Mouse (Mus musculus) heart, adult 2 months (tissue): ENCODE measurements around the gene Prune1. TPM values are rescaled to one million over a fixed set of nuclear protein-coding genes. Genes with fewer than 3 reads are reported as not detected.

ENCODE experiments used
- DNase-seq, 2 experiments: peaks; one replicate each; pipeline ENCODE4 v3.0.0; 2021
- H3K27ac ChIP-seq: fragments of 200-600 bp; 2 replicates; pipeline ENCODE4 v1.8.1; 2022
- H3K27me3 ChIP-seq: fragments of 200-500 bp; 2 replicates; pipeline ENCODE4 v1.6.1; 2012; ENCODE audit warnings: mild to moderate bottlenecking, low read length, inconsistent platforms, mixed read lengths; ENCODE audit not compliant: control insufficient read depth, insufficient read depth
- H3K36me3 ChIP-seq: fragments of 200-500 bp; 2 replicates; pipeline ENCODE4 v1.6.1; 2012; ENCODE audit warnings: low read length, inconsistent platforms; ENCODE audit not compliant: control insufficient read depth, insufficient read depth
- H3K4me1 ChIP-seq: fragments of 200-500 bp; 2 replicates; pipeline ENCODE4 v1.6.1; 2011; ENCODE audit warnings: low read length; ENCODE audit not compliant: control insufficient read depth, insufficient read depth
- H3K4me3 ChIP-seq: fragments of 200-600 bp; 2 replicates; pipeline ENCODE4 v1.8.1; 2022
- H3K79me2 ChIP-seq: fragments of 200-500 bp; replicated peaks from 2 replicates; pipeline ENCODE4 v1.6.1; 2012; ENCODE audit warnings: mild to moderate bottlenecking, inconsistent platforms, low read length, moderate library complexity, mixed read lengths; ENCODE audit not compliant: control insufficient read depth, insufficient read depth
- H3K9ac ChIP-seq: fragments of 200-500 bp; 2 replicates; pipeline ENCODE4 v1.6.1; 2012; ENCODE audit warnings: low read depth, mild to moderate bottlenecking, control low read depth, inconsistent platforms, low read length, mixed read lengths
- CTCF ChIP-seq: fragments of 200-600 bp; IDR thresholded peaks from 2 replicates; pipeline ENCODE4 v1.8.1; 2022; ENCODE audit warnings: antibody characterized with exemption, mild to moderate bottlenecking, moderate library complexity
- EP300 ChIP-seq: fragments of 200-500 bp; IDR thresholded peaks from 2 replicates; pipeline ENCODE4 v1.6.1; 2011; ENCODE audit warnings: low read depth, low read length, control low read depth; ENCODE audit not compliant: insufficient read depth
- POLR2A ChIP-seq: fragments of 200-500 bp; IDR thresholded peaks from 2 replicates; pipeline ENCODE4 v1.6.1; 2011; ENCODE audit warnings: mild to moderate bottlenecking, low read depth, low read length, control low read depth; ENCODE audit not compliant: insufficient read depth
- WGBS: fragments of 180-500 bp; shearing (Covaris S2); methylation state at CpG from one replicate; pipeline ENCODE4 v1.1.7; 2018; 5-methylcytosine and 5-hydroxymethylcytosine counted together
- intact Hi-C: fragments of 180-260 bp; cut with DNase I; formaldehyde crosslinking; loops from one replicate; pipeline ENCODE4 v1.15.1; 2025
- polyA plus RNA-seq: library from polyadenylated mRNA; depleted of rRNA; stranded (reverse); fragments of >200 nt; gene quantifications from 2 replicates; pipeline ENCODE4 v1.2.3, GENCODE M21; 2012
- total RNA-seq, 2 experiments: library from RNA; stranded (reverse); gene quantifications; 2 replicates each; pipeline ENCODE4 v1.2.3; 2021

Gene Prune1
- total and polyA plus RNA-seq, 3 experiments, result 23.4 to 28.4 (median 26.1) TPM

GRCm38 (mm10) chr3:95285390-95285789 is 3.5 kb upstream of the Prune1 start:
- Histone ChIP-seq H3K4me3 (no peak overlapping the region), H3K79me2 (no peaks in the 10 kb centered on the region), H3K9ac (no peak overlapping the region), H3K36me3 (no peaks in the 10 kb centered on the region), H3K27ac (no peak overlapping the region; the same call in 1 of the 2 replicates), H3K4me1 (peaks cover 3% of the 10 kb centered on the region), H3K27me3 (no peaks in the 10 kb centered on the region)
- intact Hi-C loops, result no loop called here
- WGBS, result 90% methylated on average over 5 of the region's 5 CpGs
- TF ChIP-seq POLR2A (no peak), CTCF (no peak), EP300 (no peak)
- DNase-seq, result no peak

DNA sequence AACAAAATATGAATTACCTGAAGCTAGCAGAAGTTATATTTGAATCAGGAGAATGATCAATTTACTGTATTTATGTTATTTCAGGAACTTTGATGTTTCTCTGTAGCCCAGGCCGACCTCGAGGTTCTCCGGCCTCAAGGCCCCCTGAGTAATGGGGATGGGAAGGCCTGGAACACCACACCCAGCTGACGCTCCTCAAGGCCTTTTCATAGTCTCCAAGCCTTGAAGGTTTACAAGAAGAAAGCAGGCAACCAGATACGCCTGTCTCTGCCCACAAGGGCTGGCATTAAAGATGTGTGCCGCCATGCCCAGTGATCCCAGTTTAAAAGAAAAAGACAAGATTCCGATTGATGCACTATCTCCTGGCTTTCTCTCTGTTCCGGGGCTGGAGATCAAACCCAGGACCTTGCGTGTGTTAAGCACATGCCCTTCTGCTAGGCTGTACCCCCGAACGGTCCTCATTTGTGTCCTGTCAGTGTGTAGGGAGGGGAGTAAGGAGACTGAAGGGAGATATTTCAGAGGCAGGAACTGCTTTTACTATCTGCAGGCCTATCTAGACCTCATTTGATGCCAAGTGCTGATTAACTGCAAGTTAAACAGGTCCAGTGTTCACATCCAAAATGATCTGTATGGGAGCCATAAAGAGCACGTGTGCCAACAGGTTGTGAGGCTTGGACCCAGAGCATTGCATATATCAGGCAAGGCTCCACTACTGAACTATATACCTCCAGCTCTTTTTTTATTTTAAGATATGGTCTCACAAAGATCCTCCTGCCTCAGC is 2.8 kb upstream of the Prune1 start:
- Histone ChIP-seq H3K9ac (no peak overlapping the region), H3K4me3 (no peak overlapping the region; the same call in 1 of the 2 replicates), H3K36me3 (no peaks in the 10 kb centered on the region), H3K79me2 (no peaks in the 10 kb centered on the region), H3K27ac (no peak overlapping the region), H3K4me1 (peaks cover 3% of the 10 kb centered on the region), H3K27me3 (no peaks in the 10 kb centered on the region)
- no peak for DNase-seq
- intact Hi-C loops, result loop anchor here (5.0 kb wide), 2 partner anchors 52 to 67 kb away; partner anchors contain the start of genes Gabpb2 and Mllt11
- 83% methylated on average over 12 of the region's 12 CpGs for WGBS
- TF ChIP-seq CTCF (no peak), EP300 (no peak), POLR2A (no peak)

DNA sequence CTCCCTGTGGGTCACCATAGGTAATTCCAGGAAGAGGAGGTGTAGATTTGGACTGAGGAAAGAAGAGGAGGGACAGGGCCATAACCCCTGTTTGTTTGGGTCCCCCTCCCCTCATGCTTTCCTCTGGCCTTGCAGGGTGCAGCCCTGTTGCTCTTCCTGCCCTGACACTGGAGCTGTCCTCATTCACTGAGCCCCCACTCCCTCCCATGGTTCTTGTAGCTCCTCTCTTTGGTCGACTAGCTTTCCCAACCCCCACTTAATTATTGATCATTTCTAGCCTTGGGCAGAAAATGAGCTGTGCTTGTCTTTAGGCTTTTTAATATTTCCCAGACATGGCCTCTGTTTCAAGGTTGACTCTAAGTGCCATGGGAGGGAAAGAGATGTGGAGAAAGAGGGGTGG is 2.2 kb upstream of the Prune1 start:
- no peaks in the 10 kb centered on the region for H3K36me3 ChIP-seq
- H3K27me3 ChIP-seq, result no peaks in the 10 kb centered on the region
- H3K4me1 ChIP-seq, result peaks cover 3% of the 10 kb centered on the region
- intact Hi-C loops, result loop anchor here (5.0 kb wide), 2 partner anchors 52 to 67 kb away; partner anchors contain the start of genes Gabpb2 and Mllt11
- WGBS, result 0% methylated on average over 1 of the region's 1 CpGs
- H3K4me3 ChIP-seq, result peak overlapping the region; percentile 88
- no peak for TF ChIP-seq EP300
- TF ChIP-seq POLR2A, result no peak
- TF ChIP-seq CTCF, result no peak
- peak overlapping the region; percentile 76 for H3K9ac ChIP-seq
- no peak for DNase-seq
- peak overlapping the region; percentile 98 for H3K27ac ChIP-seq
- no peaks in the 10 kb centered on the region for H3K79me2 ChIP-seq

DNA sequence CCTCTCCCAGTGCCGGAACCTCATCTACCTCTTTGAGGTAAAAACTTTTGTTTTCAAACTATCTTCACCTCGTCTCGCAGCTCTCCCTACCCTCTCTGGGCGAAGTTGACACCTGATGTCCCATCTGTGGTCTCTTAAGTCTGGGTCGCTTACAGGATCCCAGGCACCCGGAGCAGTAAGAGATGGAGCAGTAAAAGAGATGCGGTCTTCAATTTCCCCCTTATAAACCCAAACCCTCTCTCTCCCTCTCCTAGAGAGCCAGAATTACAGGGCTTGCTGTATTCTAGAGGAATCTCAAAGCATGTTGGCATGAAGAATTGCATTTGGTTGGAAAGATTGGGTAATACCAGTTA is 1.7 kb upstream of the Prune1 start:
- H3K4me1 ChIP-seq, result peaks cover 3% of the 10 kb centered on the region
- no peaks in the 10 kb centered on the region for H3K27me3 ChIP-seq
- H3K9ac ChIP-seq, result peak overlapping the region; percentile 76
- DNase-seq, result no peak
- H3K79me2 ChIP-seq, result no peaks in the 10 kb centered on the region
- peak overlapping the region; percentile 98 for H3K27ac ChIP-seq
- intact Hi-C loops, result loop anchor here (2.0 to 5.0 kb wide), 3 partner anchors 31 to 66 kb away; partner anchors contain the start of genes Cers2, Gabpb2 and Mllt11
- TF ChIP-seq EP300, result no peak
- TF ChIP-seq CTCF, result no peak
- no peak for TF ChIP-seq POLR2A
- peak overlapping the region; percentile 88 for H3K4me3 ChIP-seq
- WGBS, result 3% methylated on average over 7 of the region's 7 CpGs
- no peaks in the 10 kb centered on the region for H3K36me3 ChIP-seq

GRCm38 (mm10) chr3:95282865-95283588 is 1.2 kb upstream of the Prune1 start:
- Histone ChIP-seq H3K27ac (peak overlapping the region; percentile 98), H3K36me3 (no peaks in the 10 kb centered on the region), H3K4me1 (peaks cover 3% of the 10 kb centered on the region), H3K27me3 (no peaks in the 10 kb centered on the region), H3K4me3 (peak overlapping the region; percentile 88), H3K79me2 (no peaks in the 10 kb centered on the region), H3K9ac (peak overlapping the region; percentile 76)
- intact Hi-C loops, result loop anchor here (2.0 to 5.0 kb wide), 3 partner anchors 32 to 66 kb away; partner anchors contain the start of genes Cers2, Gabpb2 and Mllt11
- peak; percentile 68 for TF ChIP-seq POLR2A
- TF ChIP-seq CTCF, result peak; percentile 48
- 0 out of 2 replicates have a peak, but pooled peaks have one; percentile 35 for TF ChIP-seq EP300
- peak; percentile 86 to 88 for DNase-seq
- under 1% methylated on average over 51 of the region's 51 CpGs for WGBS
